Mouse (Mus musculus) ovary, adult 18-20 months (tissue): ENCODE results near the gene Slc25a13.

Source experiments
- DNase-seq: peaks from one replicate; pipeline ENCODE4 v3.0.0; 2022; ENCODE audit warnings: low spot score, mixed read lengths

Gene Slc25a13

GRCm38 (mm10) chr6:6167339-6168126 lies 49.4 kb downstream of the Slc25a13 start:
- no peak for DNase-seq

GRCm38 (mm10) chr6:6162993-6163623 lies 53.9 kb downstream of the Slc25a13 start:
- no peak for DNase-seq

GRCm38 (mm10) chr6:6162146-6162545 lies 54.8 kb downstream of the Slc25a13 start:
- no peak for DNase-seq

GRCm38 (mm10) chr6:6160645-6161426 lies 56.1 kb downstream of the Slc25a13 start:
- no peak for DNase-seq

- DNase-seq, result no peak
Measured at GRCm38 (mm10) chr6:6159221-6159859, 57.6 kb downstream of the Slc25a13 start.

GRCm38 (mm10) chr6:6153426-6153825 lies 63.5 kb downstream of the Slc25a13 start:
- DNase-seq, result no peak

GRCm38 (mm10) chr6:6150811-6151210 lies 66.2 kb downstream of the Slc25a13 start:
- no peak for DNase-seq

- DNase-seq, result no peak
Measured at GRCm38 (mm10) chr6:6149751-6150150, 67.2 kb downstream of the Slc25a13 start.

- DNase-seq, result no peak
Measured at GRCm38 (mm10) chr6:6149329-6149728, 67.6 kb downstream of the Slc25a13 start.

GRCm38 (mm10) chr6:6145412-6145811 lies 71.6 kb downstream of the Slc25a13 start:
- DNase-seq, result no peak

- DNase-seq, result no peak
Measured at GRCm38 (mm10) chr6:6143525-6143924, 73.4 kb downstream of the Slc25a13 start.

GRCm38 (mm10) chr6:6140370-6140769 lies 76.6 kb downstream of the Slc25a13 start:
- no peak for DNase-seq

GRCm38 (mm10) chr6:6139061-6139460 lies 77.9 kb downstream of the Slc25a13 start:
- DNase-seq, result no peak

- DNase-seq, result no peak
Measured at GRCm38 (mm10) chr6:6136812-6137211, 80.2 kb downstream of the Slc25a13 start.

GRCm38 (mm10) chr6:6134935-6135334 lies 82.0 kb downstream of the Slc25a13 start:
- DNase-seq, result no peak

- DNase-seq, result no peak
Measured at GRCm38 (mm10) chr6:6133556-6134050, 83.4 kb downstream of the Slc25a13 start.

GRCm38 (mm10) chr6:6132047-6132446 lies 84.9 kb downstream of the Slc25a13 start:
- DNase-seq, result no peak

GRCm38 (mm10) chr6:6125620-6126019 lies 91.4 kb downstream of the Slc25a13 start:
- DNase-seq, result no peak

- DNase-seq, result no peak
Measured at GRCm38 (mm10) chr6:6121904-6122303, 95.1 kb downstream of the Slc25a13 start.

GRCm38 (mm10) chr6:6120841-6121240 lies 96.1 kb downstream of the Slc25a13 start:
- DNase-seq, result no peak

GRCm38 (mm10) chr6:6115771-6116170 lies 101.2 kb downstream of the Slc25a13 start:
- DNase-seq, result no peak

GRCm38 (mm10) chr6:6113776-6114175 lies 103.2 kb downstream of the Slc25a13 start:
- DNase-seq, result no peak
